8 mouse cellular contexts compared by ENCODE assay signal in genomic region chr13:88828362-88828761, GRCm38 (mm10). TPM values are rescaled to one million over a fixed set of nuclear protein-coding genes. Genes with fewer than 3 reads are reported as not detected.
DNase-seq lines count a peak whose midpoint lies in the region; ATAC-seq lines count a peak whose summit lies in the region.

No protein-coding gene starts in this region.

- H3K36me3 ChIP-seq in heart, embryonic 15.5 days, result no peaks in the 10 kb centered on the region
- H3K36me3 ChIP-seq in intestine, embryonic 14.5 days (ENCODE audit: control insufficient read depth, insufficient read depth, low read length), result no peaks in the 10 kb centered on the region

- peak overlapping the region; percentile 57 for H3K4me2 ChIP-seq in heart, embryonic 15.5 days
- H3K4me2 ChIP-seq in intestine, embryonic 14.5 days (ENCODE audit: low read length), result peak overlapping the region; percentile 4; the same call in 1 of the 2 replicates

- no peak overlapping the region for H3K27ac ChIP-seq in heart, embryonic 15.5 days
- H3K27ac ChIP-seq in intestine, embryonic 14.5 days (ENCODE audit: low read depth), result no peak overlapping the region

- intact Hi-C loops in heart, postnatal 25 days (cut with DNase I), result no loop called here

- ATAC-seq in heart, embryonic 15.5 days (replicated peaks; ENCODE audit: insufficient number of reproducible peaks, insufficient read depth, low FRiP score, low read depth), result no peak
- ATAC-seq in intestine, embryonic 14.5 days (replicated peaks; ENCODE audit: low FRiP score, low TSS enrichment, low read depth), result no peak
- ATAC-seq in megakaryocyte progenitor cell, adult 5-6 weeks (replicated peaks; ENCODE audit: poor library complexity), result peak; percentile 98

- 10% methylated on average over 10 of the region's 10 CpGs for WGBS in heart, embryonic 15.5 days
- WGBS in intestine, embryonic 14.5 days, result 30% methylated on average over 10 of the region's 10 CpGs

- peak overlapping the region; percentile 40 for H3K4me3 ChIP-seq in heart, embryonic 15.5 days
- H3K4me3 ChIP-seq in intestine, embryonic 14.5 days (ENCODE audit: low read depth, low read length), result no peak overlapping the region

- no peak overlapping the region for H3K9ac ChIP-seq in heart, embryonic 15.5 days
- no peak overlapping the region for H3K9ac ChIP-seq in intestine, embryonic 14.5 days (ENCODE audit: low read length)

- no peaks in the 10 kb centered on the region for H3K27me3 ChIP-seq in heart, embryonic 15.5 days
- no peaks in the 10 kb centered on the region for H3K27me3 ChIP-seq in intestine, embryonic 14.5 days (replicated peaks; ENCODE audit: control insufficient read depth, insufficient read depth, low read length)

- H3K4me1 ChIP-seq in heart, embryonic 15.5 days (replicated peaks), result peaks cover 6% of the 10 kb centered on the region; the same call in 1 of the 2 replicates
- H3K4me1 ChIP-seq in intestine, embryonic 14.5 days (replicated peaks; ENCODE audit: control insufficient read depth, insufficient read depth, low read length), result no peaks in the 10 kb centered on the region

- DNase-seq in heart, postnatal 25 days (ENCODE audit: low spot score), result no peak
- peak; percentile 16 for DNase-seq in MN1 (ENCODE audit: low spot score)
- no peak for DNase-seq in intestine, embryonic 14.5 days (ENCODE audit: low spot score)
- DNase-seq in cerebellum, postnatal 14 days, result no peak
- no peak for DNase-seq in thymus, postnatal 10 days (ENCODE audit: low spot score in 2 of 2)
- no peak for DNase-seq in thymus, postnatal 4 days

- no peaks in the 10 kb centered on the region for H3K9me3 ChIP-seq in heart, embryonic 15.5 days (replicated peaks)
- no peaks in the 10 kb centered on the region for H3K9me3 ChIP-seq in intestine, embryonic 14.5 days (ENCODE audit: control insufficient read depth, low read length)

RNA-seq across cellular contexts. Expression of gene Edil3, which starts 7.1 kb away (rescaled TPM):
- polyA plus RNA-seq in heart, embryonic 15.5 days (2015; fragmentation: Nextera tagmentation; extraction: Ambion mirVana), result 2.6 and 3.3 TPM in 2 replicates
- under 1 TPM; 0.22 to 0.36 TPM for total RNA-seq in heart, postnatal 25 days (2021)
- polyA plus RNA-seq in intestine, embryonic 14.5 days (2014; fragmentation: Nextera tagmentation; extraction: Ambion mirVana), result 12.9 and 16.4 TPM in 2 replicates
- not detected in 2 replicates for total RNA-seq in megakaryocyte progenitor cell, adult 5-6 weeks (2015)
- not detected in 2 replicates for total RNA-seq in megakaryocyte progenitor cell, adult 5-6 weeks (2017)
